Mouse (Mus musculus) neural tube, embryonic 13.5 days (tissue): ENCODE results near the gene Gnai3. TPM values are rescaled to one million over a fixed set of nuclear protein-coding genes. Genes with fewer than 3 reads are reported as not detected.

ENCODE experiments used
- ATAC-seq: fragments of 200-750 bp; cut with Nextera tagmentation; 2 replicates; pipeline ENCODE4 v1.8.0; 2017; ENCODE audit warnings: low read depth, mild to moderate bottlenecking, moderate TSS enrichment, moderate library complexity
- H3K27ac ChIP-seq: fragments of 300-500 bp; sonication (generic); replicated peaks from 2 replicates; pipeline ENCODE4 v1.5.1; 2015; ENCODE audit warnings: moderate library complexity, mild to moderate bottlenecking, inconsistent platforms
- H3K27me3 ChIP-seq: fragments of 300-500 bp; sonication (generic); 2 replicates; pipeline ENCODE4 v1.6.1; 2015; ENCODE audit warnings: mild to moderate bottlenecking, inconsistent platforms
- H3K36me3 ChIP-seq: fragments of 300-500 bp; sonication (generic); 2 replicates; pipeline ENCODE4 v1.6.1; 2015; ENCODE audit warnings: mild to moderate bottlenecking, inconsistent platforms
- H3K4me1 ChIP-seq: fragments of 300-500 bp; sonication (generic); replicated peaks from 2 replicates; pipeline ENCODE4 v1.6.1; 2015; ENCODE audit warnings: inconsistent platforms
- H3K4me2 ChIP-seq: fragments of 300-500 bp; sonication (generic); 2 replicates; pipeline ENCODE4 v1.6.1; 2015; ENCODE audit warnings: inconsistent platforms, mild to moderate bottlenecking, moderate library complexity
- H3K4me3 ChIP-seq: fragments of 300-500 bp; sonication (generic); 2 replicates; pipeline ENCODE4 v1.5.1; 2015; ENCODE audit warnings: mild to moderate bottlenecking, inconsistent platforms
- H3K9ac ChIP-seq: fragments of 300-500 bp; sonication (generic); 2 replicates; pipeline ENCODE4 v1.6.1; 2015; ENCODE audit warnings: moderate library complexity, mild to moderate bottlenecking, inconsistent platforms
- H3K9me3 ChIP-seq: fragments of 300-500 bp; sonication (generic); 2 replicates; pipeline ENCODE4 v1.6.1; 2016; ENCODE audit warnings: inconsistent platforms
- WGBS: fragments of 180-500 bp; shearing (Covaris S2); methylation state at CpG from one replicate; pipeline ENCODE4 v1.1.7; 2015; 5-methylcytosine and 5-hydroxymethylcytosine counted together
- polyA plus RNA-seq: library from polyadenylated mRNA; unstranded; fragments of >200 nt; fragmentation: Nextera tagmentation; extraction: Ambion mirVana; gene quantifications from 2 replicates; pipeline ENCODE4 v1.2.1, GENCODE M21; 2015

The Gnai3 gene
- polyA plus RNA-seq, 1 experiment from 2014 or later, result 151 TPM

GRCm38 (mm10) chr3:108097656-108098055 lies 48.3 kb downstream of the Gnai3 start:
- Histone ChIP-seq H3K4me2 (no peak overlapping the region), H3K9me3 (no peaks in the 10 kb centered on the region), H3K4me3 (no peak overlapping the region), H3K36me3 (no peaks in the 10 kb centered on the region), H3K9ac (no peak overlapping the region), H3K4me1 (peaks cover 10% of the 10 kb centered on the region; the same call in 1 of the 2 replicates), H3K27ac (no peak overlapping the region), H3K27me3 (no peaks in the 10 kb centered on the region)
- no peak for ATAC-seq
- 90% methylated on average over 8 of the region's 8 CpGs for WGBS

- H3K4me2 ChIP-seq, result no peak overlapping the region
- no peak overlapping the region for H3K4me3 ChIP-seq
- no peak overlapping the region for H3K27ac ChIP-seq
- H3K9me3 ChIP-seq, result no peaks in the 10 kb centered on the region
- 92% methylated on average over 10 of the region's 10 CpGs for WGBS
- peaks cover 10% of the 10 kb centered on the region; the same call in 1 of the 2 replicates for H3K4me1 ChIP-seq
- no peaks in the 10 kb centered on the region for H3K27me3 ChIP-seq
- no peaks in the 10 kb centered on the region for H3K36me3 ChIP-seq
- H3K9ac ChIP-seq, result no peak overlapping the region
- no peak for ATAC-seq
Measured at GRCm38 (mm10) chr3:108096726-108097125, 49.2 kb downstream of the Gnai3 start.

GRCm38 (mm10) chr3:108096226-108096625 lies 49.7 kb downstream of the Gnai3 start:
- Histone ChIP-seq H3K9me3 (no peaks in the 10 kb centered on the region), H3K4me3 (no peak overlapping the region), H3K27ac (no peak overlapping the region), H3K9ac (no peak overlapping the region), H3K36me3 (no peaks in the 10 kb centered on the region), H3K27me3 (no peaks in the 10 kb centered on the region), H3K4me1 (peaks cover 5% of the 10 kb centered on the region; the same call in 1 of the 2 replicates), H3K4me2 (no peak overlapping the region)
- ATAC-seq, result no peak
- WGBS, result 74% methylated on average over 8 of the region's 8 CpGs

GRCm38 (mm10) chr3:108094976-108095760 lies 50.8 kb downstream of the Gnai3 start:
- H3K27me3 ChIP-seq, result no peaks in the 10 kb centered on the region
- no peak overlapping the region for H3K9ac ChIP-seq
- no peaks in the 10 kb centered on the region for H3K36me3 ChIP-seq
- no peak for ATAC-seq
- H3K4me3 ChIP-seq, result no peak overlapping the region
- H3K4me1 ChIP-seq, result no peaks in the 10 kb centered on the region
- H3K27ac ChIP-seq, result no peak overlapping the region
- no peaks in the 10 kb centered on the region for H3K9me3 ChIP-seq
- no peak overlapping the region for H3K4me2 ChIP-seq
- 93% methylated on average over 12 of the region's 12 CpGs for WGBS

- H3K9me3 ChIP-seq, result no peaks in the 10 kb centered on the region
- H3K9ac ChIP-seq, result no peak overlapping the region
- no peak for ATAC-seq
- WGBS, result 90% methylated on average over 1 of the region's 1 CpGs
- H3K4me3 ChIP-seq, result no peak overlapping the region
- no peaks in the 10 kb centered on the region for H3K36me3 ChIP-seq
- H3K4me1 ChIP-seq, result peaks cover 3% of the 10 kb centered on the region; the same call in 1 of the 2 replicates
- no peak overlapping the region for H3K4me2 ChIP-seq
- H3K27ac ChIP-seq, result no peak overlapping the region
- no peaks in the 10 kb centered on the region for H3K27me3 ChIP-seq
Measured at GRCm38 (mm10) chr3:108094146-108094545, 51.8 kb downstream of the Gnai3 start.

- H3K4me1 ChIP-seq, result peaks cover 10% of the 10 kb centered on the region; the same call in 1 of the 2 replicates
- H3K36me3 ChIP-seq, result no peaks in the 10 kb centered on the region
- no peaks in the 10 kb centered on the region for H3K9me3 ChIP-seq
- no peak for ATAC-seq
- H3K27me3 ChIP-seq, result no peaks in the 10 kb centered on the region
- H3K9ac ChIP-seq, result no peak overlapping the region
- H3K4me3 ChIP-seq, result no peak overlapping the region
- WGBS, result 75% methylated on average over 6 of the region's 6 CpGs
- H3K27ac ChIP-seq, result no peak overlapping the region
- no peak overlapping the region for H3K4me2 ChIP-seq
Measured at GRCm38 (mm10) chr3:108093306-108093705, 52.6 kb downstream of the Gnai3 start.

- H3K27me3 ChIP-seq, result no peaks in the 10 kb centered on the region
- no peak for ATAC-seq
- peaks cover 10% of the 10 kb centered on the region; the same call in 1 of the 2 replicates for H3K4me1 ChIP-seq
- H3K4me2 ChIP-seq, result no peak within 1 kb of the TSS
- no peak within 1 kb of the TSS for H3K9ac ChIP-seq
- H3K27ac ChIP-seq, result no peak within 1 kb of the TSS
- no peaks in the 10 kb centered on the region for H3K9me3 ChIP-seq
- 84% methylated on average over 15 of the region's 15 CpGs for WGBS
- H3K4me3 ChIP-seq, result no peak within 1 kb of the TSS
- no peaks in the 10 kb centered on the region for H3K36me3 ChIP-seq
Measured at GRCm38 (mm10) chr3:108092536-108093115, 53.3 kb downstream of the Gnai3 start, which contains the start of gene Gnat2. Gnat2 (plus strand) TSS chr3:108092789.

- Histone ChIP-seq H3K9me3 (no peaks in the 10 kb centered on the region), H3K9ac (no peak overlapping the region), H3K36me3 (no peaks in the 10 kb centered on the region), H3K4me3 (no peak overlapping the region), H3K27me3 (no peaks in the 10 kb centered on the region), H3K4me1 (peaks cover 10% of the 10 kb centered on the region; the same call in 1 of the 2 replicates), H3K27ac (no peak overlapping the region), H3K4me2 (no peak overlapping the region)
- no peak for ATAC-seq
- WGBS, result 84% methylated on average over 6 of the region's 6 CpGs
Measured at GRCm38 (mm10) chr3:108092030-108092429, 53.9 kb downstream of the Gnai3 start.

GRCm38 (mm10) chr3:108090561-108090960 lies 55.4 kb downstream of the Gnai3 start:
- Histone ChIP-seq H3K27ac (no peak overlapping the region), H3K9ac (no peak overlapping the region), H3K4me3 (no peak overlapping the region), H3K4me1 (peaks cover 24% of the 10 kb centered on the region), H3K9me3 (no peaks in the 10 kb centered on the region), H3K36me3 (no peaks in the 10 kb centered on the region), H3K27me3 (no peaks in the 10 kb centered on the region), H3K4me2 (no peak overlapping the region)
- WGBS, result 85% methylated on average over 2 of the region's 2 CpGs
- no peak for ATAC-seq

GRCm38 (mm10) chr3:108089916-108090315 lies 56.0 kb downstream of the Gnai3 start:
- Histone ChIP-seq H3K4me3 (no peak overlapping the region), H3K4me2 (no peak overlapping the region), H3K9me3 (no peaks in the 10 kb centered on the region), H3K36me3 (no peaks in the 10 kb centered on the region), H3K27me3 (no peaks in the 10 kb centered on the region), H3K4me1 (peaks cover 30% of the 10 kb centered on the region), H3K27ac (no peak overlapping the region), H3K9ac (no peak overlapping the region)
- WGBS, result 28% methylated on average over 2 of the region's 2 CpGs
- no peak for ATAC-seq

- Histone ChIP-seq H3K27ac (no peak overlapping the region), H3K9ac (no peak overlapping the region), H3K36me3 (no peaks in the 10 kb centered on the region), H3K27me3 (no peaks in the 10 kb centered on the region), H3K9me3 (no peaks in the 10 kb centered on the region), H3K4me1 (peaks cover 40% of the 10 kb centered on the region), H3K4me3 (no peak overlapping the region), H3K4me2 (no peak overlapping the region)
- WGBS, result 45% methylated on average over 5 of the region's 5 CpGs
- ATAC-seq, result no peak
Measured at GRCm38 (mm10) chr3:108088842-108089380, 57.0 kb downstream of the Gnai3 start.

- ATAC-seq, result no peak
- no peak overlapping the region for H3K9ac ChIP-seq
- H3K36me3 ChIP-seq, result no peaks in the 10 kb centered on the region
- 0 out of 2 replicates have a peak overlapping the region, but pooled peaks have one; percentile 99 for H3K4me2 ChIP-seq
- WGBS, result 84% methylated on average over 3 of the region's 3 CpGs
- no peak overlapping the region for H3K4me3 ChIP-seq
- H3K27ac ChIP-seq, result no peak overlapping the region
- no peaks in the 10 kb centered on the region for H3K9me3 ChIP-seq
- peaks cover 56% of the 10 kb centered on the region for H3K4me1 ChIP-seq
- no peaks in the 10 kb centered on the region for H3K27me3 ChIP-seq
Measured at GRCm38 (mm10) chr3:108087329-108087728, 58.6 kb downstream of the Gnai3 start.
